Mouse (Mus musculus) limb, embryonic 15.5 days (tissue): Measurements from ENCODE around the gene Aldh6a1. TPM values are rescaled to one million over a fixed set of nuclear protein-coding genes. Genes with fewer than 3 reads are reported as not detected.

ENCODE experiments used
- ATAC-seq: fragments of 200-750 bp; cut with Nextera tagmentation; 2 replicates; pipeline ENCODE4 v1.8.0; 2017; ENCODE audit warnings: low read depth, moderate TSS enrichment; ENCODE audit not compliant: insufficient number of reproducible peaks, low FRiP score, low TSS enrichment
- H3K27ac ChIP-seq: fragments of 300-500 bp; sonication (generic); 2 replicates; pipeline ENCODE4 v1.5.1; 2015; ENCODE audit warnings: moderate library complexity, mild to moderate bottlenecking, inconsistent platforms
- H3K27me3 ChIP-seq: fragments of 300-500 bp; sonication (generic); 2 replicates; pipeline ENCODE4 v1.6.1; 2015; ENCODE audit warnings: inconsistent platforms
- H3K36me3 ChIP-seq: fragments of 300-500 bp; sonication (generic); 2 replicates; pipeline ENCODE4 v1.6.1; 2015; ENCODE audit warnings: inconsistent platforms
- H3K4me1 ChIP-seq: fragments of 300-500 bp; sonication (generic); 2 replicates; pipeline ENCODE4 v1.6.1; 2015; ENCODE audit warnings: inconsistent platforms
- H3K4me2 ChIP-seq: fragments of 300-500 bp; sonication (generic); 2 replicates; pipeline ENCODE4 v1.6.1; 2015; ENCODE audit warnings: mild to moderate bottlenecking, inconsistent platforms
- H3K4me3 ChIP-seq: fragments of 300-500 bp; sonication (generic); 2 replicates; pipeline ENCODE4 v1.5.1; 2015; ENCODE audit warnings: mild to moderate bottlenecking, inconsistent platforms
- H3K9ac ChIP-seq: fragments of 300-500 bp; sonication (generic); 2 replicates; pipeline ENCODE4 v1.6.1; 2015; ENCODE audit warnings: inconsistent platforms
- H3K9me3 ChIP-seq: fragments of 300-500 bp; sonication (generic); 2 replicates; pipeline ENCODE4 v1.6.1; 2016; ENCODE audit warnings: inconsistent platforms
- WGBS: fragments of 180-500 bp; shearing (Covaris S2); methylation state at CpG from one replicate; pipeline ENCODE4 v1.1.7; 2015; 5-methylcytosine and 5-hydroxymethylcytosine counted together
- polyA plus RNA-seq: library from polyadenylated mRNA; unstranded; fragments of >200 nt; fragmentation: Nextera tagmentation; extraction: Ambion mirVana; gene quantifications from 2 replicates; pipeline ENCODE4 v1.2.1, GENCODE M21; 2015

The Aldh6a1 gene
- polyA plus RNA-seq, 1 experiment from 2014 or later = 35.8 TPM

GRCm38 (mm10) chr12:84451801-84452200 lies 997 bp upstream of the Aldh6a1 start:
- ATAC-seq = no peak
- no peaks in the 10 kb centered on the region for H3K9me3 ChIP-seq
- H3K4me1 ChIP-seq = peaks cover 12% of the 10 kb centered on the region
- H3K27me3 ChIP-seq = no peaks in the 10 kb centered on the region; the same call in 1 of the 2 replicates
- H3K4me2 ChIP-seq = peak overlapping the region; percentile 91
- H3K9ac ChIP-seq = peak overlapping the region; percentile 47
- WGBS = under 1% methylated on average over 11 of the region's 11 CpGs
- peak overlapping the region; percentile 66 for H3K4me3 ChIP-seq
- H3K27ac ChIP-seq = peak overlapping the region; percentile 65
- H3K36me3 ChIP-seq = peaks cover 1% of the 10 kb centered on the region; the same call in 1 of the 2 replicates

GRCm38 (mm10) chr12:84450351-84450717 lies 470 bp downstream of the Aldh6a1 start:
- no peaks in the 10 kb centered on the region; the same call in 1 of the 2 replicates for H3K27me3 ChIP-seq
- no peak for ATAC-seq
- no peaks in the 10 kb centered on the region for H3K36me3 ChIP-seq
- peaks cover 12% of the 10 kb centered on the region for H3K4me1 ChIP-seq
- WGBS = 1% methylated on average over 6 of the region's 6 CpGs
- peak overlapping the region; percentile 72 for H3K27ac ChIP-seq
- H3K4me3 ChIP-seq = peak overlapping the region; percentile 66
- peak overlapping the region; percentile 88 for H3K4me2 ChIP-seq
- peak overlapping the region; percentile 64 for H3K9ac ChIP-seq
- no peaks in the 10 kb centered on the region for H3K9me3 ChIP-seq

- H3K27me3 ChIP-seq = no peaks in the 10 kb centered on the region; the same call in 1 of the 2 replicates
- peaks cover 12% of the 10 kb centered on the region for H3K4me1 ChIP-seq
- no peak for ATAC-seq
- 45% methylated on average over 10 of the region's 10 CpGs for WGBS
- H3K36me3 ChIP-seq = no peaks in the 10 kb centered on the region
- H3K27ac ChIP-seq = peak overlapping the region; percentile 72; the same call in 1 of the 2 replicates
- H3K4me2 ChIP-seq = peak overlapping the region; percentile 88
- no peaks in the 10 kb centered on the region for H3K9me3 ChIP-seq
- no peak overlapping the region; the same call in 1 of the 2 replicates for H3K9ac ChIP-seq
- H3K4me3 ChIP-seq = peak overlapping the region; percentile 66
Observed at GRCm38 (mm10) chr12:84449887-84450286, 917 bp downstream of the Aldh6a1 start.

GRCm38 (mm10) chr12:84448181-84448580 lies 2.6 kb downstream of the Aldh6a1 start:
- H3K9ac ChIP-seq = no peak overlapping the region
- H3K4me3 ChIP-seq = no peak overlapping the region
- H3K27me3 ChIP-seq = no peaks in the 10 kb centered on the region; the same call in 1 of the 2 replicates
- H3K36me3 ChIP-seq = no peaks in the 10 kb centered on the region
- WGBS = 84% methylated on average over 6 of the region's 6 CpGs
- no peak for ATAC-seq
- H3K4me2 ChIP-seq = no peak overlapping the region
- H3K4me1 ChIP-seq = peaks cover 12% of the 10 kb centered on the region
- no peaks in the 10 kb centered on the region for H3K9me3 ChIP-seq
- H3K27ac ChIP-seq = no peak overlapping the region

- no peak overlapping the region for H3K9ac ChIP-seq
- WGBS = 73% methylated on average over 1 of the region's 1 CpGs
- no peak overlapping the region for H3K4me2 ChIP-seq
- peaks cover 12% of the 10 kb centered on the region for H3K4me1 ChIP-seq
- H3K9me3 ChIP-seq = no peaks in the 10 kb centered on the region
- no peaks in the 10 kb centered on the region for H3K36me3 ChIP-seq
- no peak overlapping the region for H3K4me3 ChIP-seq
- H3K27me3 ChIP-seq = no peaks in the 10 kb centered on the region; the same call in 1 of the 2 replicates
- no peak overlapping the region for H3K27ac ChIP-seq
- no peak for ATAC-seq
Observed at GRCm38 (mm10) chr12:84447386-84447785, 3.4 kb downstream of the Aldh6a1 start.

- Histone ChIP-seq H3K4me3 (no peak overlapping the region), H3K27ac (no peak overlapping the region), H3K4me1 (no peaks in the 10 kb centered on the region), H3K27me3 (no peaks in the 10 kb centered on the region; the same call in 1 of the 2 replicates), H3K9me3 (no peaks in the 10 kb centered on the region), H3K9ac (no peak overlapping the region), H3K36me3 (peaks cover 10% of the 10 kb centered on the region), H3K4me2 (no peak overlapping the region)
- WGBS = 63% methylated on average over 4 of the region's 4 CpGs
- no peak for ATAC-seq
Observed at GRCm38 (mm10) chr12:84442526-84442925, 8.3 kb downstream of the Aldh6a1 start.

- no peaks in the 10 kb centered on the region for H3K27me3 ChIP-seq
- WGBS = 48% methylated on average over 2 of the region's 2 CpGs
- no peak overlapping the region for H3K9ac ChIP-seq
- H3K4me2 ChIP-seq = no peak overlapping the region
- ATAC-seq = no peak
- no peaks in the 10 kb centered on the region for H3K4me1 ChIP-seq
- no peak overlapping the region for H3K4me3 ChIP-seq
- H3K27ac ChIP-seq = no peak overlapping the region
- peaks cover 10% of the 10 kb centered on the region for H3K36me3 ChIP-seq
- no peaks in the 10 kb centered on the region for H3K9me3 ChIP-seq
Observed at GRCm38 (mm10) chr12:84438697-84439096, 12.1 kb downstream of the Aldh6a1 start.

GRCm38 (mm10) chr12:84429825-84430224 lies 21.0 kb downstream of the Aldh6a1 start:
- H3K9ac ChIP-seq = no peak overlapping the region
- 86% methylated on average over 2 of the region's 2 CpGs for WGBS
- no peak for ATAC-seq

GRCm38 (mm10) chr12:84423990-84424389 lies 26.8 kb downstream of the Aldh6a1 start:
- WGBS = 55% methylated on average over 3 of the region's 3 CpGs
- Histone ChIP-seq H3K4me3 (no peak overlapping the region), H3K4me1 (no peaks in the 10 kb centered on the region), H3K9ac (no peak overlapping the region), H3K27me3 (no peaks in the 10 kb centered on the region), H3K27ac (no peak overlapping the region), H3K36me3 (no peaks in the 10 kb centered on the region), H3K4me2 (no peak overlapping the region), H3K9me3 (no peaks in the 10 kb centered on the region)
- ATAC-seq = no peak

More at GRCm38 (mm10) chr12:84429825-84430224, 21.0 kb downstream of the Aldh6a1 start:
- Histone ChIP-seq H3K36me3 (peaks cover 18% of the 10 kb centered on the region; the same call in 1 of the 2 replicates), H3K4me2 (no peak overlapping the region), H3K4me3 (no peak overlapping the region), H3K27ac (no peak overlapping the region), H3K4me1 (no peaks in the 10 kb centered on the region), H3K9me3 (no peaks in the 10 kb centered on the region), H3K27me3 (no peaks in the 10 kb centered on the region)

GRCm38 (mm10) chr12:84417605-84417922 lies 33.2 kb downstream of the Aldh6a1 start:
- Histone ChIP-seq H3K4me3 (peak overlapping the region; percentile 57), H3K4me2 (peak overlapping the region; percentile 84), H3K9ac (peak overlapping the region; percentile 55), H3K27ac (peak overlapping the region; percentile 6; the same call in 1 of the 2 replicates), H3K9me3 (no peaks in the 10 kb centered on the region), H3K27me3 (no peaks in the 10 kb centered on the region), H3K4me1 (peaks cover 7% of the 10 kb centered on the region), H3K36me3 (0 out of 2 replicates have a peak, but pooled peaks cover 6% of the 10 kb centered on the region)
- 35% methylated on average over 18 of the region's 18 CpGs for WGBS
- no peak for ATAC-seq

GRCm38 (mm10) chr12:84416834-84417604 lies 33.8 kb downstream of the Aldh6a1 start, which contains the start of gene Rnf113a2:
TSS of gene Rnf113a2 (plus strand) at chr12:84417196.
- Histone ChIP-seq H3K27ac (peak within 1 kb of the TSS; percentile 6), H3K9me3 (no peaks in the 10 kb centered on the region), H3K9ac (peak within 1 kb of the TSS; percentile 55), H3K36me3 (0 out of 2 replicates have a peak, but pooled peaks cover 6% of the 10 kb centered on the region), H3K4me1 (peaks cover 7% of the 10 kb centered on the region), H3K4me3 (peak within 1 kb of the TSS; percentile 57), H3K4me2 (peak within 1 kb of the TSS; percentile 84), H3K27me3 (no peaks in the 10 kb centered on the region)
- 3% methylated on average over 50 of the region's 50 CpGs for WGBS
- no peak for ATAC-seq

GRCm38 (mm10) chr12:84408819-84409507 lies 41.8 kb downstream of the Aldh6a1 start, which contains the start of the genes Entpd5 and Bbof1:
TSS of gene Entpd5 (minus strand) at chr12:84409029.
TSS of gene Bbof1 (plus strand) at chr12:84409071.
- Histone ChIP-seq H3K9ac (peak within 1 kb of the TSS; percentile 59), H3K4me3 (peak within 1 kb of the TSS; percentile 81), H3K4me1 (peaks cover 12% of the 10 kb centered on the region; the same call in 1 of the 2 replicates), H3K9me3 (no peaks in the 10 kb centered on the region), H3K36me3 (no peaks in the 10 kb centered on the region), H3K27ac (peak within 1 kb of the TSS; percentile 79), H3K27me3 (no peaks in the 10 kb centered on the region), H3K4me2 (peak within 1 kb of the TSS; percentile 90)
- WGBS = 1% methylated on average over 63 of the region's 63 CpGs
- peak; percentile 90 for ATAC-seq
